Mouse (Mus musculus) gastrocnemius, adult 8-10 months (tissue): Measurements from ENCODE around the gene Trip10. TPM values are rescaled to one million over a fixed set of nuclear protein-coding genes. Genes with fewer than 3 reads are reported as not detected.

Experiments
- DNase-seq, 2 experiments: peaks; one replicate each; pipeline ENCODE4 v3.0.0; 2022; ENCODE audit warnings: low spot score in 2 of 2
- total RNA-seq, 4 experiments: library from RNA; stranded (reverse); gene quantifications; 2 replicates each; pipeline ENCODE4 v1.2.4; 2022

The Trip10 gene
- total RNA-seq: 100 to 1,000 TPM; 169 to 191 (median 176) TPM

GRCm38 (mm10) chr17:57249186-57250181, at the start of gene Trip10:
Gene Trip10 (plus strand): TSS chr17:57249455.
- DNase-seq: peak; percentile 97 to 99

- no peak for DNase-seq
Observed at GRCm38 (mm10) chr17:57201841-57202724, 47.2 kb upstream of the Trip10 start.

- DNase-seq: no peak
Observed at GRCm38 (mm10) chr17:57207938-57208337, 41.3 kb upstream of the Trip10 start.

GRCm38 (mm10) chr17:57209330-57209729, 39.9 kb upstream of the Trip10 start:
- DNase-seq: no peak

- DNase-seq: no peak
Observed at GRCm38 (mm10) chr17:57211501-57211900, 37.8 kb upstream of the Trip10 start.

GRCm38 (mm10) chr17:57214676-57215387, 34.4 kb upstream of the Trip10 start:
- no peak for DNase-seq

- no peak for DNase-seq
Observed at GRCm38 (mm10) chr17:57218335-57218900, 30.8 kb upstream of the Trip10 start.

GRCm38 (mm10) chr17:57219167-57219883, 29.9 kb upstream of the Trip10 start:
- peak; percentile 59 to 63 for DNase-seq

GRCm38 (mm10) chr17:57219884-57220207, 29.4 kb upstream of the Trip10 start:
- DNase-seq: no peak

GRCm38 (mm10) chr17:57221911-57222310, 27.3 kb upstream of the Trip10 start:
- no peak for DNase-seq

GRCm38 (mm10) chr17:57223313-57223712, 25.9 kb upstream of the Trip10 start:
- DNase-seq: no peak

GRCm38 (mm10) chr17:57227468-57227867, 21.8 kb upstream of the Trip10 start:
- DNase-seq: no peak

GRCm38 (mm10) chr17:57228014-57228413, 21.2 kb upstream of the Trip10 start, which contains the start of gene C3:
Gene C3 (minus strand): TSS chr17:57228136.
- DNase-seq: no peak

- DNase-seq: no peak
Observed at GRCm38 (mm10) chr17:57228873-57229272, 20.4 kb upstream of the Trip10 start.

GRCm38 (mm10) chr17:57229851-57230727, 19.2 kb upstream of the Trip10 start:
- DNase-seq: no peak

- no peak for DNase-seq
Observed at GRCm38 (mm10) chr17:57230728-57231125, 18.5 kb upstream of the Trip10 start.

GRCm38 (mm10) chr17:57231321-57231771, 17.9 kb upstream of the Trip10 start:
- DNase-seq: no peak

GRCm38 (mm10) chr17:57232200-57232599, 17.1 kb upstream of the Trip10 start:
- no peak for DNase-seq

- no peak for DNase-seq
Observed at GRCm38 (mm10) chr17:57233038-57233437, 16.2 kb upstream of the Trip10 start.
